Mouse (Mus musculus) macrophage (primary cell): Measurements from ENCODE around the gene Camta1. TPM values are rescaled to one million over a fixed set of nuclear protein-coding genes. Genes with fewer than 3 reads are reported as not detected.

Source experiments
- H3K27ac ChIP-seq: fragments of 350-480 bp; formaldehyde crosslinking; 2 replicates; pipeline ENCODE4 v1.9.0; 2021
- H3K36me3 ChIP-seq: fragments of 350-480 bp; formaldehyde crosslinking; 2 replicates; pipeline ENCODE4 v1.9.0; 2021; ENCODE audit errors: inconsistent target
- H3K4me3 ChIP-seq: fragments of 350-480 bp; formaldehyde crosslinking; 2 replicates; pipeline ENCODE4 v1.9.0; 2021; ENCODE audit errors: inconsistent target
- H3K79me2 ChIP-seq: fragments of 350-480 bp; formaldehyde crosslinking; 2 replicates; pipeline ENCODE4 v1.9.0; 2021; ENCODE audit errors: inconsistent target
- WGBS: methylation state at CpG from one replicate; pipeline ENCODE4 v1.1.7; 2026; ENCODE audit warnings: inconsistent platforms; ENCODE audit not compliant: missing documents; 5-methylcytosine and 5-hydroxymethylcytosine counted together
- polyA plus RNA-seq: library from polyadenylated mRNA; stranded (reverse); fragments of 250-400 nt; gene quantifications from 3 replicates; pipeline ENCODE4 v1.2.4, GENCODE M21; 2018; ENCODE audit warnings: inconsistent platforms

Gene Camta1
- polyA plus RNA-seq, 1 experiment from 2014 or later, result 8.7 TPM

- WGBS, result 81% methylated on average over 15 of the region's 15 CpGs
- H3K79me2 ChIP-seq, result no peaks in the 10 kb centered on the region
- no peaks in the 10 kb centered on the region for H3K36me3 ChIP-seq
- no peak overlapping the region for H3K4me3 ChIP-seq
- H3K27ac ChIP-seq, result no peak overlapping the region
Measured at GRCm38 (mm10) chr4:151751270-151751945, 110.3 kb downstream of the Camta1 start.

GRCm38 (mm10) chr4:151747723-151748122 is 114.0 kb downstream of the Camta1 start:
- Histone ChIP-seq H3K79me2 (no peaks in the 10 kb centered on the region), H3K27ac (no peak overlapping the region), H3K4me3 (no peak overlapping the region), H3K36me3 (no peaks in the 10 kb centered on the region)
- 13% methylated on average over 6 of the region's 6 CpGs for WGBS

GRCm38 (mm10) chr4:151746002-151746606 is 115.6 kb downstream of the Camta1 start:
- Histone ChIP-seq H3K4me3 (no peak overlapping the region), H3K79me2 (no peaks in the 10 kb centered on the region), H3K27ac (no peak overlapping the region), H3K36me3 (no peaks in the 10 kb centered on the region)
- WGBS, result 88% methylated on average over 9 of the region's 9 CpGs

- Histone ChIP-seq H3K27ac (no peak overlapping the region), H3K36me3 (no peaks in the 10 kb centered on the region), H3K79me2 (no peaks in the 10 kb centered on the region), H3K4me3 (no peak overlapping the region)
- WGBS, result 17% methylated on average over 20 of the region's 20 CpGs
Measured at GRCm38 (mm10) chr4:151741249-151742137, 120.2 kb downstream of the Camta1 start.

- Histone ChIP-seq H3K27ac (no peak overlapping the region), H3K4me3 (no peak overlapping the region), H3K36me3 (no peaks in the 10 kb centered on the region), H3K79me2 (no peaks in the 10 kb centered on the region)
- WGBS, result 43% methylated on average over 10 of the region's 12 CpGs
Measured at GRCm38 (mm10) chr4:151739348-151739956, 122.2 kb downstream of the Camta1 start.

GRCm38 (mm10) chr4:151738875-151739274 is 122.8 kb downstream of the Camta1 start:
- H3K27ac ChIP-seq, result no peak overlapping the region
- no peak overlapping the region for H3K4me3 ChIP-seq
- 79% methylated on average over 11 of the region's 11 CpGs for WGBS
- H3K79me2 ChIP-seq, result no peaks in the 10 kb centered on the region
- no peaks in the 10 kb centered on the region for H3K36me3 ChIP-seq

GRCm38 (mm10) chr4:151738280-151738679 is 123.4 kb downstream of the Camta1 start:
- H3K4me3 ChIP-seq, result no peak overlapping the region
- no peaks in the 10 kb centered on the region for H3K36me3 ChIP-seq
- no peaks in the 10 kb centered on the region for H3K79me2 ChIP-seq
- WGBS, result 93% methylated on average over 5 of the region's 5 CpGs
- H3K27ac ChIP-seq, result no peak overlapping the region

GRCm38 (mm10) chr4:151732668-151733067 is 129.0 kb downstream of the Camta1 start:
- H3K27ac ChIP-seq, result no peak overlapping the region
- H3K4me3 ChIP-seq, result no peak overlapping the region
- H3K36me3 ChIP-seq, result no peaks in the 10 kb centered on the region
- H3K79me2 ChIP-seq, result no peaks in the 10 kb centered on the region
- 92% methylated on average over 10 of the region's 10 CpGs for WGBS

GRCm38 (mm10) chr4:151730037-151730759 is 131.5 kb downstream of the Camta1 start:
- Histone ChIP-seq H3K36me3 (no peaks in the 10 kb centered on the region), H3K4me3 (no peak overlapping the region), H3K79me2 (no peaks in the 10 kb centered on the region), H3K27ac (no peak overlapping the region)
- 84% methylated on average over 4 of the region's 4 CpGs for WGBS

- no peaks in the 10 kb centered on the region for H3K36me3 ChIP-seq
- no peak overlapping the region for H3K4me3 ChIP-seq
- 87% methylated on average over 4 of the region's 4 CpGs for WGBS
- H3K27ac ChIP-seq, result no peak overlapping the region
- no peaks in the 10 kb centered on the region for H3K79me2 ChIP-seq
Measured at GRCm38 (mm10) chr4:151729116-151729515, 132.6 kb downstream of the Camta1 start.

GRCm38 (mm10) chr4:151728391-151729065 is 133.1 kb downstream of the Camta1 start:
- H3K79me2 ChIP-seq, result no peaks in the 10 kb centered on the region
- no peak overlapping the region for H3K27ac ChIP-seq

GRCm38 (mm10) chr4:151726396-151726795 is 135.3 kb downstream of the Camta1 start:
- Histone ChIP-seq H3K79me2 (no peaks in the 10 kb centered on the region), H3K36me3 (no peaks in the 10 kb centered on the region), H3K4me3 (no peak overlapping the region), H3K27ac (no peak overlapping the region)
- WGBS, result 73% methylated on average over 2 of the region's 2 CpGs

More at GRCm38 (mm10) chr4:151728391-151729065, 133.1 kb downstream of the Camta1 start:
- H3K4me3 ChIP-seq, result no peak overlapping the region
- WGBS, result 87% methylated on average over 11 of the region's 11 CpGs
- no peaks in the 10 kb centered on the region for H3K36me3 ChIP-seq

- H3K4me3 ChIP-seq, result no peak overlapping the region
- no peak overlapping the region for H3K27ac ChIP-seq
- H3K36me3 ChIP-seq, result no peaks in the 10 kb centered on the region
- H3K79me2 ChIP-seq, result no peaks in the 10 kb centered on the region
Measured at GRCm38 (mm10) chr4:151724897-151725296, 136.8 kb downstream of the Camta1 start.
